Mouse (Mus musculus) testis, postnatal 10 days (tissue): ENCODE data around the gene Tent5b.
A peak's percentile ranks its signal among the peaks of the same experiment; 100 is the strongest.

Source experiments
- DNase-seq: peaks from one replicate; pipeline ENCODE4 v3.0.0; 2021; ENCODE audit warnings: low spot score

The Tent5b gene

GRCm38 (mm10) chr4:133479458-133480184 is at the start of gene Tent5b:
Gene Tent5b, plus strand, starts transcription at chr4:133480132.
- DNase-seq = peak; percentile 99

DNA sequence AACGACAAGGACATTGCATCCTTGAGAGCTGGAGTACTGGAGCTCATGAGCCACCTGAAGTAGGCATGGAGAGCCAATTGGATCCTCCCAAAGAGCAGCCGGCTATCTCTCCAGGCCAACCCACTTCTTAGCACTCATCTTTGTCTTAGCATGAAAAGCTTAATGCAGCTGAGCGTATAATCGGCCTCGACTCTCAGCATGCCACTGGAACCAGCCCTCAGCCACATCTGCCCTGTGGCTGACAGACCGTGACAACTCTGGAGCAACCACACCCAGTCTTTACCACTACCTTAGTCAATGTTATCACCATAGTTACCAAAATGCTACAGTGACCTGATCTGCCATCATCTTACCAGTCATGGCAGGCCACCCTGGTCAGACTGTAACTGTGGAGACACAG is 48.4 kb upstream of the Tent5b start:
- DNase-seq = no peak

GRCm38 (mm10) chr4:133432560-133433171 is 47.3 kb upstream of the Tent5b start:
- DNase-seq = no peak

- DNase-seq = no peak
These were observed 44.0 kb upstream of the Tent5b start for GRCm38 (mm10) chr4:133435921-133436320.

GRCm38 (mm10) chr4:133439460-133440376 is 40.2 kb upstream of the Tent5b start:
- no peak for DNase-seq

GRCm38 (mm10) chr4:133440377-133440795 is 39.5 kb upstream of the Tent5b start:
- no peak for DNase-seq

DNA sequence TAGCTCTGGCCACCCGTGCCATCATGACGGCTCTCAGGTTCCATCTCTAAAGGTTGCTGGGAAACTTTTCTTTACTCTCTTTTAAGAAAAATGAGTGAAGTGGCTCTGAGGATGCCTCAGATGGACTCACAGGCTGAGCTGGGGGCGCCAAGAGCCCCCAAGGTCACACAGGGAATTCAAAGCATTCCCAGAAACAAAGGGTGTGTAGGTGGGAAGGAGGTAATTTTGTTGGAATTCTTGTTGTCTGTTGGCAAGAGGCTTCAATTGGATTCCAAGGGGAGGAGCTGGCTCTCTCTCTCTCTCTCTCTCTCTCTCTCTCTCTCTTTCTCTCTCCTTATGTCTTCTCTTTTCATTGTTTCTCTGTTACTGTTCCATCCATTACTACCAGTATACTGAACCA is 37.7 kb upstream of the Tent5b start:
- DNase-seq = no peak

- no peak for DNase-seq
These were observed 36.8 kb upstream of the Tent5b start for GRCm38 (mm10) chr4:133443085-133443484.

DNA sequence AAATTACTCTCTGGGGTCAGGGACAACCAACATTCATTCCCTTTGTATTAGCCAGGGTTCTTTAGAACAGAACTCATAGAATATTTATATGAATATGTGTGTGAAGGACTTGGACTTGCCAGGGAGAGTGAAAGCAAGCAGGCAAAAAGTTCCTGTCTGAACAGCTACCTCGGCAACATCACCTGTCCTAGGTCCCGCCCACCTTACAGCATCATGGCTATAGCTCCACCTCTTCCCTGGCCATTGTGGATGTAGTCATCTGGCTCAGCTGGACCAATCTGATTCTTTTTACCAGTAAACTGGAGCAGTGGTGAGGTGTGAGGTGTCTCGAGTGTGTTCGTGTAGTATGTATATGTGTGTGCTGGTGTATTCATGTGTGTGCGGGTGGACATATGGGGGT is 34.2 kb upstream of the Tent5b start:
- no peak for DNase-seq

GRCm38 (mm10) chr4:133447366-133447765 is 32.6 kb upstream of the Tent5b start:
- DNase-seq = no peak

DNA sequence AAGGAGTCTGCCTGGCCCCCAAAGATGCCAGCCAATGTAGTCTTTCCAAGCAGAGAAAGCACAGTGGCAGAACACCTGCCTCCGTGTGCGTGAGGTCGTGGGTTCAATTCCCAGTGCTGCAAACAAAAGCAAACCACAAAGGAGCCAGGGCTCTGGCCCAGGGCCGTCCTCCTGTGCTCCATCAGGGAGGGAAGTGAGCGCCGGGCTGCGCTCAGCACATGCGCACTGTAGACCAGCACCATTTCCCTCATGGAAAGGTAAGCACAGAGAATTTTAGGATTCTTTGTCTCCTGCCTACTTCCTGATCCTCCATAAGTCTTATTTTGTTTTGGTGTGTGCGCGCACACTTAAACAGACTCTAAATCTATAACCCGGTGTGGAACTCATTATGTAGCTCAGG is 32.0 kb upstream of the Tent5b start:
- no peak for DNase-seq

- DNase-seq = peak; percentile 52
These were observed 31.1 kb upstream of the Tent5b start for GRCm38 (mm10) chr4:133448708-133449388.

DNA sequence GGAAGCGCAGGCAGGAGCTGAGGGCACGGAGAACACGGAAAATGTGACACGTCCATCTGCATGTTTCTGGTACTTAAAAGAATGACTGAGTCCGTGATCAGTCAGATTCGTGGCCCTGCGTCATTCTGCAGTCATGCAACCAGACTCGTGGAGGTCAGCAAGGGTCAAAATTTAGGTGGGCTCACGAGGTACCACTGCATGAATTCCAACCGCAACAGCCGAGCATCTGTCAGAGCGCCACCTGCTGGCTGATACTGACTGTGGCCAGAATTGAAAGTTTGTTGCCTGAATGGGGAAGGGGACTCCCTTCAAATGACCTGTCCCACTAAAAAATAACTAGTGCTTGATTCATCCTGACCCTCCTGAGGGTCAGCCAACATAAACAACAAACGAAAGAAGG is 30.2 kb upstream of the Tent5b start:
- peak; percentile 84 for DNase-seq

DNA sequence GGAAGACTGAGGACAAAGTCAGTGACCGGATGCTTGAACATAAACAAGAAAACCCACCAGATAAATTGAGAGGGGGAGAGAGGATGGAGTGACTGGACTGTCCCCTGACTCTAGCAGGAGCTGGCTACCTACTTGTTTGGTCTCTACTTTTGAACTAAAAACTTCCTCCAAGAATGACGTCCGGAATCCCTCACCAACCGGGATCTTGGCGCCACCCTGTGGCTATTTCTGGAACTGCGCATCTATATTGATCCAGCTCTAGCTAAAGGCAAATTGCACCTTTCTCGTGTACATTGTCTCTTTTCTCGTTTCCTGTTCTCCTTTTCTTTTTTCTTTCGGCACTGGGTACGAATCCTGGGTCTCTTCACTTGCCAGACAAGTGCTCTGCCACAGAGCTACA is 28.4 kb upstream of the Tent5b start:
- DNase-seq = peak; percentile 96

GRCm38 (mm10) chr4:133452433-133452832 is 27.5 kb upstream of the Tent5b start:
- DNase-seq = no peak

DNA sequence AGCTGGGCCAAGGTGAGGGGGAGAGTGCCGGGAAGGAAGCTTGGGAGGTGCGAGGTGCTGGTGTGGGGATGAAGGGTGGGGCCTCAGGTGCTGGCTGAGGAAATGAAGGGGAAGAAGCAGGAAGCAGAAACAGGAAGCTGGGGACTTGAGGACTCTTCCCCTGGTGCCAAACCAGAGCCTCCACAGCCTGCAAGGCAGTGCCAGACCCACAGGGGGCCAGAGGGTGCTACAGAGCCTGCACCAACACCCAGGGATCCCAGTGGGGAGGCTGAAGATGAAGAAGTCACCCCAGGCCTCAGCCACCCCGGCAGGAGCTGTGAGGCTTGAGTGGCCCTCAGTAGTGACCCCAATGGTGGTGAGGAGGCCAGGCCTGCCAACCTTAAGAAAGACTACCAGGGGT is 21.9 kb upstream of the Tent5b start:
- no peak for DNase-seq

GRCm38 (mm10) chr4:133460006-133460405 is 19.9 kb upstream of the Tent5b start:
- DNase-seq = no peak

- DNase-seq = no peak
These were observed 19.1 kb upstream of the Tent5b start for GRCm38 (mm10) chr4:133460796-133461325.

- DNase-seq = no peak
These were observed 18.6 kb upstream of the Tent5b start for GRCm38 (mm10) chr4:133461362-133461761.

DNA sequence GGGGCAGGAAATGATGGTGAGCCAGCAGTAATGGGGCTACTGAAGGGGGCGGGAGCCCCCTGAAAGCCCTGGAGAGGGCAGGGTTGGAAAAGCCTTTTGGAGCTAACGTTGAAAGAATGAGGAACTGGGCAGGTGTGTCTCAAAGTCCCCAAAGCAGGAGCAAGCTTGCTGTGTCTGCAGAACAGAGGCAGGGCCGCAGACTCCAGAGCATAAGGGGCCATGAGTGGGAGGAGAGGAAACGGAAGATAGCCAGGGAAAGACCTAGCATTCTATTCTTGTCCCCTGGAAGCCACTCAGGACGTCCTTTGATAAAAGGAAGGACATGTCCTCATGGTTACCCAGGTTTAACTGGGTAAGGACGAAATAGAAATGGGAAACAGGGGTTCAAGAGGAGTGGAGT is 16.7 kb upstream of the Tent5b start:
- no peak for DNase-seq

DNA sequence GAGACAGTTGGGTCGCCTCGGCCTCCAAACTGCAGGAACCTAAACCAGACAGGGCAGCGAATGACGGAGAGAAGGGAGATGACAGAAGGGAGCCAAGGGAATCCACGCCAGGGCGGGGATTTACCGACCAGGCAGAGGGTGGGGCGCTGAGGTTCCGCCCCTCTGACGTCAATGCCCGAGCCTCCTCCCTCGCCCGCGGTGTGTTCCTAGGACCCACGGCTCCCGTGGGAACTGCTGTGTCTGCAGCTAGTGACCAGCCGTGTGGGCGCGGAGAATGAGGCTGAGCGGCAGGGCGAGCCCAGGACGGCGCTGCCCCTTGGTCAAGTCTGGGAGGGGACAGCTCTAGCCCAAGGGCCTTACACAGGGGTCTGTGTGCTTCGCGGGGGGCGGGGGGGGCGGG is 11.9 kb upstream of the Tent5b start:
- peak; percentile 84 for DNase-seq

DNA sequence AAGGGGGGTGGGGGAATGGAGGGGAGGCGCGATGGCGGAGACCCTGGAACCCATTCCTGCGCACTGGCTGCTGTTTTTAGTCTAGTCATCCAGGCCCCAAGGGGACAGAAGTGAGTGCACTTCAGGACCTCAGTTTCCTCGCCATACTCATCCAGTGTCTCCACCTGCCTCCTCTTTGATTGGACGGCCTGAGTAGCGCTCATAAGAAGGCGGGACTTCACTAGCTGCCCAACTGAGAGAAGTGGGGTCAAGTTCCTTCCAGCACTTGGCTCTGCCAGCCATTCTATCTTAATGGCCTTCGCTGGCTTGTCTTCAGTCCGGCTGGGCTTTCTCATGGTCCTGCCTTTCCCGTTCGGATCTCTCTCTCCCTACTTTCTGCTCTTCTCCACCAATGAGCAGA is 10.8 kb upstream of the Tent5b start:
- no peak for DNase-seq
